Mouse (Mus musculus) CH12.LX (cell line): ENCODE measurements at regions not wholly inside any gene's neighbourhood (a gene's known extent, or its start where the extent isn't known, plus 50 kb on each side); places are given as distances from the start of the nearest gene placed in this dataset.

ENCODE experiments used
- DNase-seq: peaks from one replicate; pipeline ENCODE4 v3.0.0-alpha.2; 2013; ENCODE audit errors: extremely low read depth
- H3K27ac ChIP-seq: 2 replicates; pipeline ENCODE4 v1.5.1; 2012; ENCODE audit warnings: low read depth, mild to moderate bottlenecking, control low read depth, moderate library complexity; ENCODE audit not compliant: insufficient read depth
- H3K27me3 ChIP-seq: replicated peaks from 2 replicates; pipeline ENCODE3; 2012; ENCODE audit warnings: inconsistent platforms
- H3K36me3 ChIP-seq, 2 experiments: replicated peaks in 1 of 2; 2 replicates each; pipeline versions ENCODE3 to v1.6.1; 2012; ENCODE audit warnings: inconsistent platforms in 1 of 2, low read length in 1 of 2, mild to moderate bottlenecking in 1 of 2, mixed read lengths in 1 of 2, moderate library complexity in 1 of 2; ENCODE audit not compliant: control insufficient read depth in 1 of 2, insufficient read depth in 1 of 2
- H3K4me1 ChIP-seq, 2 experiments: 2 replicates each; pipeline ENCODE4 v1.6.1; 2012; ENCODE audit warnings: inconsistent platforms in 1 of 2, moderate library complexity in 1 of 2; ENCODE audit not compliant: insufficient read depth in 2 of 2, control insufficient read depth in 1 of 2
- H3K4me2 ChIP-seq: 2 replicates; pipeline ENCODE4 v1.6.1; 2012; ENCODE audit warnings: low read depth, mild to moderate bottlenecking, control low read depth; ENCODE audit not compliant: poor library complexity, insufficient read depth, severe bottlenecking
- H3K4me3 ChIP-seq, 3 experiments: fragments of 150-350 bp in 1 of 3; sonication (generic) in 1 of 3; replicated peaks in 1 of 3; 2 replicates each; pipeline versions ENCODE3 to v1.5.1; 2011 to 2012; ENCODE audit warnings: low read depth in 2 of 3, low read length in 2 of 3, mild to moderate bottlenecking in 2 of 3, moderate library complexity in 2 of 3, control low read depth in 1 of 3, improper control_type of control experiment in 1 of 3, inconsistent platforms in 1 of 3, mixed read lengths in 1 of 3; ENCODE audit not compliant: poor library complexity in 1 of 3
- H3K79me2 ChIP-seq: replicated peaks from 2 replicates; pipeline ENCODE4 v1.6.1; 2012; ENCODE audit warnings: mild to moderate bottlenecking, moderate library complexity; ENCODE audit not compliant: control insufficient read depth, poor library complexity, insufficient read depth, severe bottlenecking; ENCODE audit errors: extremely low read depth
- H3K9ac ChIP-seq: 2 replicates; pipeline ENCODE4 v1.6.1; 2012; ENCODE audit warnings: low read depth, mild to moderate bottlenecking, control low read depth, moderate library complexity; ENCODE audit not compliant: insufficient read depth
- H3K9me3 ChIP-seq: replicated peaks from 2 replicates; pipeline ENCODE3; 2012; ENCODE audit warnings: low read length, inconsistent platforms, mixed read lengths
- BHLHE40 ChIP-seq: IDR thresholded peaks from 2 replicates; pipeline ENCODE4 v1.6.1; 2011; ENCODE audit warnings: mild to moderate bottlenecking, low read depth, low read length, improper control_type of control experiment
- CHD2 ChIP-seq: IDR thresholded peaks from 2 replicates; pipeline ENCODE4 v1.6.1; 2011; ENCODE audit warnings: low read length, improper control_type of control experiment
- E2F4 ChIP-seq: IDR thresholded peaks from 2 replicates; pipeline ENCODE4 v1.6.1; 2011; ENCODE audit warnings: low read depth, low read length, improper control_type of control experiment; ENCODE audit not compliant: insufficient replicate concordance
- ELF1 ChIP-seq: IDR thresholded peaks from 2 replicates; pipeline ENCODE4 v1.6.1; 2014; ENCODE audit warnings: low read depth, mild to moderate bottlenecking, inconsistent platforms, low read length, improper control_type of control experiment
- EP300 ChIP-seq: IDR thresholded peaks from 2 replicates; pipeline ENCODE4 v1.6.1; 2011; ENCODE audit warnings: low read length, improper control_type of control experiment
- HCFC1 ChIP-seq: IDR thresholded peaks from 2 replicates; pipeline ENCODE4 v1.6.1; 2012; ENCODE audit warnings: low read depth, mild to moderate bottlenecking, inconsistent platforms, low read length, improper control_type of control experiment
- JUND ChIP-seq: conservative IDR thresholded peaks from 2 replicates; pipeline ENCODE4 v1.6.1; 2011; ENCODE audit warnings: low read depth, low read length, improper control_type of control experiment
- KAT2A ChIP-seq: IDR thresholded peaks from 2 replicates; pipeline ENCODE4 v1.6.1; 2012; ENCODE audit warnings: low read length, improper control_type of control experiment, inconsistent platforms; ENCODE audit not compliant: insufficient replicate concordance
- MAFK ChIP-seq: IDR thresholded peaks from 2 replicates; pipeline ENCODE4 v1.6.1; 2011; ENCODE audit warnings: low read length, improper control_type of control experiment; ENCODE audit not compliant: insufficient replicate concordance
- MAZ ChIP-seq: IDR thresholded peaks from 2 replicates; pipeline ENCODE4 v1.6.1; 2012; ENCODE audit warnings: low read depth, mild to moderate bottlenecking, inconsistent platforms, low read length, improper control_type of control experiment, moderate library complexity
- MEF2A ChIP-seq: IDR thresholded peaks from 2 replicates; pipeline ENCODE4 v1.6.1; 2014; ENCODE audit warnings: low read depth, mild to moderate bottlenecking, inconsistent platforms, low read length, improper control_type of control experiment, borderline replicate concordance
- MXI1 ChIP-seq: IDR thresholded peaks from 2 replicates; pipeline ENCODE4 v1.6.1; 2011; ENCODE audit warnings: mild to moderate bottlenecking, low read depth, low read length, improper control_type of control experiment
- MYC ChIP-seq: IDR thresholded peaks from 2 replicates; pipeline ENCODE4 v1.6.1; 2011; ENCODE audit warnings: low read depth, mild to moderate bottlenecking, improper control_type of control experiment, low read length
- NRF1 ChIP-seq: IDR thresholded peaks from 2 replicates; pipeline ENCODE4 v1.6.1; 2014; ENCODE audit warnings: low read depth, mild to moderate bottlenecking, inconsistent platforms, low read length, improper control_type of control experiment, moderate library complexity
- PAX5 ChIP-seq: IDR thresholded peaks from 2 replicates; pipeline ENCODE4 v1.6.1; 2012; ENCODE audit warnings: low read length, inconsistent platforms, mixed read lengths
- POLR2A ChIP-seq: IDR thresholded peaks from 2 replicates; pipeline ENCODE4 v1.6.1; 2011; ENCODE audit warnings: low read depth, mild to moderate bottlenecking, improper control_type of control experiment, low read length
- RCOR1 ChIP-seq: conservative IDR thresholded peaks from 2 replicates; pipeline ENCODE4 v1.6.1; 2012; ENCODE audit warnings: low read depth, mild to moderate bottlenecking, inconsistent platforms, low read length, improper control_type of control experiment
- SIN3A ChIP-seq: IDR thresholded peaks from 2 replicates; pipeline ENCODE4 v1.6.1; 2012; ENCODE audit warnings: low read length, improper control_type of control experiment, inconsistent platforms
- TBP ChIP-seq: conservative IDR thresholded peaks from 2 replicates; pipeline ENCODE4 v1.6.1; 2011; ENCODE audit warnings: low read depth, low read length, improper control_type of control experiment
- UBTF ChIP-seq: IDR thresholded peaks from 2 replicates; pipeline ENCODE4 v1.6.1; 2012; ENCODE audit warnings: low read depth, mild to moderate bottlenecking, inconsistent platforms, low read length, improper control_type of control experiment, moderate library complexity
- USF1 ChIP-seq: IDR thresholded peaks from 2 replicates; pipeline ENCODE4 v1.6.1; 2014; ENCODE audit warnings: low read depth, mild to moderate bottlenecking, inconsistent platforms, low read length, improper control_type of control experiment
- USF2 ChIP-seq: conservative IDR thresholded peaks from 2 replicates; pipeline ENCODE4 v1.6.1; 2011; ENCODE audit warnings: low read depth, low read length, improper control_type of control experiment
- ZKSCAN1 ChIP-seq: IDR thresholded peaks from 2 replicates; pipeline ENCODE4 v1.6.1; 2012; ENCODE audit warnings: low read depth, inconsistent platforms, low read length, improper control_type of control experiment, borderline replicate concordance
- ZMIZ1 ChIP-seq: IDR thresholded peaks from 2 replicates; pipeline ENCODE4 v1.6.1; 2012; ENCODE audit warnings: low read depth, mild to moderate bottlenecking, inconsistent platforms, low read length, improper control_type of control experiment
- ZNF384 ChIP-seq: IDR thresholded peaks from 2 replicates; pipeline ENCODE4 v1.6.1; 2012; ENCODE audit warnings: low read depth, low read length, improper control_type of control experiment, inconsistent platforms
- dilution Hi-C: fragments of 300-500 bp; cut with MboI; formaldehyde crosslinking; loops from 2 replicates; pipeline ENCODE4 v1.14.3; 2020; ENCODE audit warnings: low sequenced_read_pairs; ENCODE audit not compliant: extremely low pct_unique_long_range_greater_than_20kb, extremely low pct_ligation_motif_present
- in situ Hi-C: fragments of 300-500 bp; cut with MboI; formaldehyde crosslinking; loops from 3 replicates; pipeline ENCODE4 v1.14.3; 2019; ENCODE audit warnings: low sequenced_read_pairs, low pct_ligation_motif_present, low pct_unique_long_range_greater_than_20kb, mixed read lengths

DNA sequence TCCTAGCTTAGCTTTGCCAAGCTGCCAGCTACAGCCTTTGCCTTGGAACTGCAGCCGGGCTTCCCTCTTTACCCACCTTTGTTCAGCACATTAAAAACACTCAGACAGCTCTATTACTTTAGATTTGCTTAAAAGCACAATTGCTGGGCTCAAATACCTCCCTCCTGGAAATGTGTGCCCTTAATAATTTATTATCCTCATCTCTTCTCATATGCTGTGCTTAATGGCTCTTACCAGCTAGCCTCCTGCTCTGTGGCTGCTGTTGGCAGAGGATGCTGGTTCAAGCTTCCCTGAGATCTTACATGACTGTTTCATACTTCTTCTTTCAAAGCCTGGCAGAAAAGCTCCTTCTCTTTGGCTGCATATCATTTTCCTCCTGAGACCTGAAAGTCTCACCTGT lies 378.1 kb upstream of the Cdh19 start:
- H3K4me2 ChIP-seq, result no peak overlapping the region
- H3K9ac ChIP-seq, result no peak overlapping the region
- in situ Hi-C loops (no loop called here), dilution Hi-C loops (no loop called here)
- H3K9me3 ChIP-seq, result peaks cover 14% of the 10 kb centered on the region
- no peak for DNase-seq
- TF ChIP-seq USF1, result no peak
- TF ChIP-seq EP300, result no peak
- no peak for TF ChIP-seq MXI1
- TF ChIP-seq SIN3A, result no peak
- TF ChIP-seq TBP, result no peak
- TF ChIP-seq KAT2A, result no peak
- TF ChIP-seq ZKSCAN1, result no peak
- TF ChIP-seq MAFK, result no peak
- no peak for TF ChIP-seq BHLHE40
- TF ChIP-seq POLR2A, result no peak
- TF ChIP-seq PAX5, result no peak
- H3K4me1 ChIP-seq, result no peaks in the 10 kb centered on the region
- H3K79me2 ChIP-seq, result no peaks in the 10 kb centered on the region
- no peaks in the 10 kb centered on the region for H3K27me3 ChIP-seq
- no peak overlapping the region for H3K4me3 ChIP-seq
- no peak overlapping the region for H3K27ac ChIP-seq
- H3K36me3 ChIP-seq, result no peaks in the 10 kb centered on the region

DNA sequence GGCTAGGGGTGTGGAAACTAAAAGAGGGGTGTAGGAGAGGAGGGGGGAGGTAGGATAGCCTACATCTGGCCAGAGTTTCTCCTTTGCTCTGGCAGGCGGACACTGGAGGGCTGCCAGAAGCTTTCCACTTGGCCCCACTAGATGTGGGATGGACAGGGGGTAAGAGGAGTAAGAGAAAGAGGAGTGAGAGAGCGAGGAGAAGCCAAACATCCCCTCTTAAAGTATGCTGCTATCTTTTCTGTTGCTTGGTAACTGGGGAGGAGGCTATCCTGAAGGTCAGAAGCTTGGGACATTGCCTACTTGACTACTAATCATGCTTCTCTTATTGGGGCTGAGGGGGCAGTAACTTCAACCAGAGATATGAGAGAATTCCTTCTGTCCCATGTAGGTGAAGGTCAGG lies 360.5 kb upstream of the Cdh19 start:
- TF ChIP-seq POLR2A (no peak), E2F4 (no peak), NRF1 (no peak), UBTF (no peak), JUND (no peak), EP300 (no peak), ELF1 (no peak), ZNF384 (no peak), USF2 (no peak), MAFK (no peak), TBP (no peak), HCFC1 (no peak), KAT2A (no peak), ZKSCAN1 (no peak), RCOR1 (no peak), MAZ (no peak), MEF2A (no peak), ZMIZ1 (no peak), CHD2 (no peak), MYC (no peak)
- DNase-seq, result no peak
- in situ Hi-C loops, result no loop called here
- H3K79me2 ChIP-seq, result no peaks in the 10 kb centered on the region
- H3K27me3 ChIP-seq, result no peaks in the 10 kb centered on the region
- peaks cover 15% of the 10 kb centered on the region for H3K9me3 ChIP-seq
- H3K4me2 ChIP-seq, result no peak overlapping the region
- H3K4me3 ChIP-seq, result no peak overlapping the region
- dilution Hi-C loops, result no loop called here
- no peak overlapping the region for H3K27ac ChIP-seq
- H3K9ac ChIP-seq, result no peak overlapping the region
- H3K36me3 ChIP-seq, result no peaks in the 10 kb centered on the region
- no peaks in the 10 kb centered on the region for H3K4me1 ChIP-seq
